Mouse (Mus musculus) lung, embryonic 14.5 days (tissue): ENCODE results near the gene Setx. TPM values are rescaled to one million over a fixed set of nuclear protein-coding genes. Genes with fewer than 3 reads are reported as not detected.

Source experiments
- ATAC-seq: fragments of 200-750 bp; cut with Nextera tagmentation; 2 replicates; pipeline ENCODE4 v1.8.0; 2017; ENCODE audit warnings: mild to moderate bottlenecking, moderate TSS enrichment, moderate library complexity; ENCODE audit not compliant: insufficient read depth
- DNase-seq: peaks from one replicate; pipeline ENCODE4 v3.0.0-alpha.2; 2015
- H3K27ac ChIP-seq: fragments of 300-500 bp; sonication (generic); 2 replicates; pipeline ENCODE4 v1.5.1; 2014; ENCODE audit warnings: low read depth, mild to moderate bottlenecking, moderate library complexity
- H3K27me3 ChIP-seq: fragments of 300-500 bp; sonication (generic); 2 replicates; pipeline ENCODE4 v1.6.1; 2014; ENCODE audit warnings: low read length, control low read depth; ENCODE audit not compliant: insufficient read depth
- H3K36me3 ChIP-seq: fragments of 300-500 bp; sonication (generic); 2 replicates; pipeline ENCODE4 v1.6.1; 2014; ENCODE audit warnings: control low read depth; ENCODE audit not compliant: insufficient read depth
- H3K4me1 ChIP-seq: fragments of 300-500 bp; sonication (generic); 2 replicates; pipeline ENCODE4 v1.6.1; 2014; ENCODE audit warnings: antibody characterized with exemption, control low read depth; ENCODE audit not compliant: insufficient read depth
- H3K4me2 ChIP-seq: fragments of 300-500 bp; sonication (generic); 2 replicates; pipeline ENCODE4 v1.6.1; 2014; ENCODE audit warnings: mild to moderate bottlenecking
- H3K4me3 ChIP-seq: fragments of 300-500 bp; sonication (generic); 2 replicates; pipeline ENCODE4 v1.5.1; 2014; ENCODE audit warnings: low read depth, low read length
- H3K9ac ChIP-seq: fragments of 300-500 bp; sonication (generic); 2 replicates; pipeline ENCODE4 v1.6.1; 2014
- H3K9me3 ChIP-seq: fragments of 300-500 bp; sonication (generic); 2 replicates; pipeline ENCODE4 v1.6.1; 2016; ENCODE audit warnings: low read depth, low read length, control low read depth
- CTCF ChIP-seq: IDR thresholded peaks from 2 replicates; pipeline ENCODE4 v1.5.1; 2016; ENCODE audit warnings: antibody characterized with exemption, low read depth
- WGBS: fragments of 180-500 bp; shearing (Covaris S2); extraction: QIAGEN DNeasy Blood & Tissue Kit; methylation state at CpG from one replicate; pipeline ENCODE4 v1.1.7; 2014; 5-methylcytosine and 5-hydroxymethylcytosine counted together
- polyA plus RNA-seq: library from polyadenylated mRNA; unstranded; fragments of >200 nt; fragmentation: Nextera tagmentation; extraction: Ambion mirVana; gene quantifications from 2 replicates; pipeline ENCODE4 v1.2.1, GENCODE M21; 2014

The Setx gene
- polyA plus RNA-seq, 1 experiment from 2014 or later, result 12.7 TPM

DNA sequence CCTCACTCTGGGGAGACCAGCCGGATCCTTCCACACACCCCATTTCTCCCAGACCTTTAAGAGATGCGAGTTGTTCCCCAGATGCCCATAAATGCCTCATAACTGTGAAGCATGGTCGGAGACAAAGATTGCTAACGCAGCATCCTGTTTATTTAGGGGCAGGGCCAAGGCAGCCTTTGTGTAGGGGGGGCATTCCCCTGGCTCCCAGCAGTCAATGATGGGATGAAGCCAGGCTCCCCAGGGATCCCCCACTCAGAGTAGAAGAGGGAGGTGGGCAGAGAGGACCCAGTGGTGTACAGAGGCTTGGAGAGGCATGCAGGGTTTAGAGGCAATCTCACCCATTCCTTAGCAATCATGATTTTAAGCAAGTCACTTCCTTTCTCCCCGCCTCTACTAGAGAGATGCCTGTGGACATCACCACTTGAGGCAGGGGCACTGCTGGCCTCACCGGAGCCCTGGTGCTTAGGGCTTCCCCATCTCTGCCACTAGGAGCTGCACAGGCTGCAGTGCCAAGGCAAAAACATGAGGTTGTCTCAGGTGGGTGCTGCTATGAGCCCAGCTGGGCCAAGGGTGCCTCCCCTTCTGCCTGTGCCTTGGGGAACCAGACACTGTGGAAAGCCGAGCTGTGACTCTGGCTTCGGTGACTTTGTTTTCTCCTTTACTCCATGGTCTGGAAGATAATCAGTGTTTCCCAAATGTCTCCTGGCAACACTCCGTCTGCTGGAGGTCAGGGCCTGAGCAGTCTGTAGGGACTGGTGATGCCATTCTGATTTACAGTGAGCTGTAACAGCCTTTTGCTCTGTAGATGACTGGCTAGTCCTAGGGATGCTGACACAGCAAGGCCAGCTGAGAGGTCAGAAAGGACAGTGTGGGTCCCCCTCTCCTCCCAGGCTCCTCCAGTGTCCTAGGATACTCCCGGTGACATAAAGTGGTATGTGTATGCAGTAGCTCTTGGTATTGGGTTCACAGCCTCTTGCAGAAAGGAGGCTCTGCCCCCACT is 67.5 kb downstream of the Setx start:
- Histone ChIP-seq H3K27ac (no peak overlapping the region), H3K9ac (no peak overlapping the region), H3K27me3 (peaks cover 15% of the 10 kb centered on the region), H3K4me3 (no peak overlapping the region), H3K4me2 (no peak overlapping the region), H3K36me3 (no peaks in the 10 kb centered on the region), H3K9me3 (no peaks in the 10 kb centered on the region), H3K4me1 (0 out of 2 replicates have a peak, but pooled peaks cover 3% of the 10 kb centered on the region)
- no peak for TF ChIP-seq CTCF
- 61% methylated on average over 10 of the region's 10 CpGs for WGBS
- no peak for DNase-seq
- no peak for ATAC-seq

DNA sequence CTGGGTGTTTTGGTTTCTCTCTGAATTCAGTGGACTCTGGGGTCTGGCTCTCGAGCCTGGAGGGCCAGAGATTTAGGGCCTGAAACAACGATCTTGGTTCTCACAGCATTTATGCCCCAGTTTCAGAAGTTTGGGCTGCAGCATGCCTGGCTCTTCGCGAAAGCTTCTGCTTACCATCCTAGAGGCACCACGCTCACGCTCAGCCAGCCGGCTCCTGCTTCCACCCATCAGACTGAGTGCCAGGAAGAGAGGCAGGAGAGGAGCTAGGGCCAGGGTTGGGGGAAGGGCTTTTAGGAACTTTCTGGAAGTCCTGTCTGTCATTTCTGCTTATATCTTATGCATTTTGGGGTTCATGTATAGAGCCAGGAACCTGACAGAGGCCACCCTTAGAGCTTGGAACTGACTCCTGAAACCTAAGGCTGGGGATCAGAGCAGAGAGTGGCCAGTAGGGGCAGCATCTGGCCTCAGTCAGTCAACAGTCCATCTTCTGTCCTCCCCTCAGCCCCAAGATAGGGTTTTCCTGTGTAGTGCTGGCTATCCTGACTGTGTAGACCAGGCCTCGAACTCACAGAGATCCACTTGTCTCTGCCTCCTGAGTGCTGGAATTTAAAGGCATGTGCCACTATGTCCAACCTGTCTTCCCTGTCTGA is 68.8 kb downstream of the Setx start:
- DNase-seq (peak; percentile 30), ATAC-seq (no peak)
- Histone ChIP-seq H3K27me3 (peaks cover 15% of the 10 kb centered on the region), H3K36me3 (no peaks in the 10 kb centered on the region), H3K4me3 (no peak overlapping the region), H3K27ac (no peak overlapping the region), H3K4me2 (no peak overlapping the region), H3K9me3 (no peaks in the 10 kb centered on the region), H3K4me1 (0 out of 2 replicates have a peak, but pooled peaks cover 3% of the 10 kb centered on the region), H3K9ac (no peak overlapping the region)
- peak; percentile 55 for TF ChIP-seq CTCF
- WGBS, result 84% methylated on average over 8 of the region's 8 CpGs

- ATAC-seq (no peak; the same call in 1 of the 2 replicates), DNase-seq (peak; percentile 59)
- Histone ChIP-seq H3K4me1 (0 out of 2 replicates have a peak, but pooled peaks cover 3% of the 10 kb centered on the region), H3K4me3 (peak overlapping the region; percentile 41), H3K36me3 (no peaks in the 10 kb centered on the region), H3K9ac (peak overlapping the region; percentile 34), H3K27me3 (peaks cover 21% of the 10 kb centered on the region), H3K27ac (no peak overlapping the region), H3K4me2 (peak overlapping the region; percentile 95), H3K9me3 (no peaks in the 10 kb centered on the region)
- WGBS, result 14% methylated on average over 16 of the region's 16 CpGs
- no peak for TF ChIP-seq CTCF
These were observed 70.0 kb downstream of the Setx start for GRCm38 (mm10) chr2:29193819-29194546.

- H3K4me2 ChIP-seq, result peak overlapping the region; percentile 95
- H3K27ac ChIP-seq, result no peak overlapping the region
- H3K27me3 ChIP-seq, result peaks cover 21% of the 10 kb centered on the region
- no peaks in the 10 kb centered on the region for H3K9me3 ChIP-seq
- H3K4me1 ChIP-seq, result 0 out of 2 replicates have a peak, but pooled peaks cover 3% of the 10 kb centered on the region
- peak overlapping the region; percentile 44 for H3K9ac ChIP-seq
- peak; percentile 72 for ATAC-seq
- no peaks in the 10 kb centered on the region for H3K36me3 ChIP-seq
- DNase-seq, result peak; percentile 78
- peak; percentile 78 for TF ChIP-seq CTCF
- peak overlapping the region; percentile 41 for H3K4me3 ChIP-seq
- WGBS, result 1% methylated on average over 59 of the region's 61 CpGs
These were observed 70.8 kb downstream of the Setx start for GRCm38 (mm10) chr2:29194547-29195463.

DNA sequence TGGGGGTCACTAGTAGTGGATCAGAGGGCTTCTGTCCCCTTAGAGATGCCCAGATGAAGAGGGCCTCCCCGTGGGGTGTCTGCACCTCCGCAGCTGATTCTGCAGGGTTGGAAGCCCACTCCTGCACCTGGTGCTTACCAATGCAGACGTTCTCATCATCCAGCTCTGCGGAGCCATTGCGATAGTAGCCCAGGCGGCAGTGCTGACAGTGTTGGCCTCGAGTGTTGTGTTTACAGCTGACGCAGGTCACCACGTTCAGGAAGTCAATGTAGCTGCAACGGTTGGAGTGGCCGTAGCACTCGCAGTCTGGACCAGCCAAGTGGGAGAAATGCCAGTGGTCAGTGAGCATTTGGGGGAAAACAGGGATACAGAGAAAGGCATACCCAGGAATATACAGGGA is 72.9 kb downstream of the Setx start:
- no peak overlapping the region for H3K4me2 ChIP-seq
- TF ChIP-seq CTCF, result no peak
- peaks cover 21% of the 10 kb centered on the region for H3K27me3 ChIP-seq
- no peaks in the 10 kb centered on the region for H3K9me3 ChIP-seq
- WGBS, result 59% methylated on average over 12 of the region's 12 CpGs
- H3K4me3 ChIP-seq, result no peak overlapping the region
- DNase-seq (no peak), ATAC-seq (no peak)
- no peak overlapping the region for H3K9ac ChIP-seq
- no peak overlapping the region for H3K27ac ChIP-seq
- H3K36me3 ChIP-seq, result no peaks in the 10 kb centered on the region
- H3K4me1 ChIP-seq, result 0 out of 2 replicates have a peak, but pooled peaks cover 3% of the 10 kb centered on the region

DNA sequence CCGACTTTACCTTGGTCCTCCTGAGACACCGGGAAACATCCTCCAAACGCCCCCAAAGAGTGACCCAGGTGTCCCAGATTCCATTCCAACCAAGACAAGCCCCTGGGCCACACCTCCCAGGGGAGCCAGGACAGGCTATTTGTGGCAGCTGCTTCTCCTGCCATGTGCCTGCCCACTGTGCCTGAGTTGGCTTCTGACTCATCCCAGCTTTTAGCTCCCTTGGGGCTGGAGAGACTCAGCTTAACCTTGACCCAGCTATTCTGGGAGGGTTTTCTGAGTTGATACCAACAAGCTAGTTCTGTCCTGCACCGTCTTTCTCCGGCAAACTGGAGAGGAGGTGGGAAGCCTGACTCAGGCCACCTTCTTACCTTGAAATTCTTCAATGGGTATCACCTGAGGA is 74.5 kb downstream of the Setx start:
- DNase-seq (no peak), ATAC-seq (no peak)
- 67% methylated on average over 5 of the region's 5 CpGs for WGBS
- no peak for TF ChIP-seq CTCF
- Histone ChIP-seq H3K9ac (no peak overlapping the region), H3K27me3 (peaks cover 21% of the 10 kb centered on the region), H3K4me3 (no peak overlapping the region), H3K4me1 (0 out of 2 replicates have a peak, but pooled peaks cover 3% of the 10 kb centered on the region), H3K36me3 (no peaks in the 10 kb centered on the region), H3K9me3 (no peaks in the 10 kb centered on the region), H3K4me2 (no peak overlapping the region), H3K27ac (no peak overlapping the region)
